ENCODE assay signal across 27 mouse cellular contexts in genomic region chr6:55448976-55449678, GRCm38 (mm10). TPM values are rescaled to one million over a fixed set of nuclear protein-coding genes. Genes with fewer than 3 reads are reported as not detected.
DNase-seq lines count a peak whose midpoint lies in the region; ATAC-seq lines count a peak whose summit lies in the region.
"Had no signal": no experiment of that assay in that cellular context is flagged by ENCODE, and none has a peak within 500 bp of the region (broad histone marks: within the 10 kb centered on the region; RNA-seq: fewer than 3 reads in every experiment).

No protein-coding gene starts in this region.

- H3K9ac ChIP-seq in neural tube, embryonic 11.5 days (ENCODE audit: low read length), result no peak overlapping the region
- H3K9ac ChIP-seq: embryonic facial prominence, embryonic 12.5 days; forebrain, embryonic 12.5 days; heart, embryonic 13.5 days; hindbrain, embryonic 12.5 days; intestine, embryonic 15.5 days had no signal

- 65% methylated on average over 8 of the region's 8 CpGs for WGBS in heart, embryonic 10.5 days
- 77% methylated on average over 8 of the region's 8 CpGs for WGBS in neural tube, embryonic 11.5 days

- no peaks in the 10 kb centered on the region for H3K9me3 ChIP-seq in heart, embryonic 10.5 days
- no peaks in the 10 kb centered on the region for H3K9me3 ChIP-seq in neural tube, embryonic 11.5 days (ENCODE audit: control insufficient read depth, low read length)
- H3K9me3 ChIP-seq: embryonic facial prominence, embryonic 12.5 days; forebrain, embryonic 12.5 days; heart, embryonic 13.5 days; hindbrain, embryonic 12.5 days; intestine, embryonic 15.5 days had no signal

- DNase-seq in adrenal gland, postnatal 14 days, result peak; percentile 15
- no peak for DNase-seq in adrenal gland, postnatal 10 days
- peak; percentile 62 for DNase-seq in heart, adult 11 months
- no peak for DNase-seq in heart, embryonic 10.5 days (ENCODE audit: low spot score)
- DNase-seq in neural tube, embryonic 11.5 days (ENCODE audit: low spot score), result peak; percentile 8
- no peak for DNase-seq in neural tube, embryonic 10.5 days (ENCODE audit: extremely low spot score, low spot score)
- DNase-seq in urinary bladder, postnatal 14 days (ENCODE audit: low spot score), result no peak
- DNase-seq: cerebellum, adult 18-20 months; cerebellum, adult 9-10 months; gastrocnemius, adult 2 months; gastrocnemius, postnatal 14 days; heart, adult 18-20 months; heart, postnatal 14 days; heart, postnatal 4 days; kidney, adult 11 months; kidney, adult 8-10 months had no signal

- no peak overlapping the region for H3K4me2 ChIP-seq in neural tube, embryonic 11.5 days (ENCODE audit: low read depth)
- H3K4me2 ChIP-seq: embryonic facial prominence, embryonic 12.5 days; forebrain, embryonic 12.5 days; heart, embryonic 13.5 days; hindbrain, embryonic 12.5 days; intestine, embryonic 15.5 days had no signal

- no peak overlapping the region for H3K27ac ChIP-seq in heart, embryonic 10.5 days
- no peak overlapping the region for H3K27ac ChIP-seq in neural tube, embryonic 11.5 days (ENCODE audit: low read depth, low read length)
- H3K27ac ChIP-seq: embryonic facial prominence, embryonic 12.5 days; forebrain, embryonic 12.5 days; gastrocnemius, adult 2 months; heart, embryonic 13.5 days; hindbrain, embryonic 12.5 days; intestine, embryonic 15.5 days had no signal

- ATAC-seq in neural tube, embryonic 11.5 days (ENCODE audit: insufficient read depth, low FRiP score, low TSS enrichment), result no peak
- ATAC-seq: activated CD4-positive, CD25-positive, alpha-beta regulatory T cell, adult 4 months; CD4-positive, CD25-positive, alpha-beta regulatory T cell, adult 4 months; forebrain, embryonic 16.5 days; hindbrain, embryonic 16.5 days; intestine, embryonic 15.5 days had no signal

- peaks cover 85% of the 10 kb centered on the region for H3K27me3 ChIP-seq in heart, embryonic 10.5 days (ENCODE audit: insufficient read depth, poor library complexity, severe bottlenecking)
- peaks cover 12% of the 10 kb centered on the region; the same call in 1 of the 2 replicates for H3K27me3 ChIP-seq in neural tube, embryonic 11.5 days (ENCODE audit: control insufficient read depth, insufficient read depth, low read length)

- H3K36me3 ChIP-seq in heart, embryonic 10.5 days, result no peaks in the 10 kb centered on the region
- no peaks in the 10 kb centered on the region for H3K36me3 ChIP-seq in neural tube, embryonic 11.5 days (ENCODE audit: control insufficient read depth, insufficient read depth, low read length)
- H3K36me3 ChIP-seq: embryonic facial prominence, embryonic 12.5 days; forebrain, embryonic 12.5 days; heart, embryonic 13.5 days; hindbrain, embryonic 12.5 days; intestine, embryonic 15.5 days had no signal

- H3K4me3 ChIP-seq in heart, embryonic 10.5 days, result no peak overlapping the region
- H3K4me3 ChIP-seq in neural tube, embryonic 11.5 days (ENCODE audit: low read depth, low read length), result no peak overlapping the region
- H3K4me3 ChIP-seq: embryonic facial prominence, embryonic 12.5 days; erythroblast, embryonic 14.5 days; forebrain, embryonic 12.5 days; gastrocnemius, adult 2 months; heart, embryonic 13.5 days; hindbrain, embryonic 12.5 days; intestine, embryonic 15.5 days had no signal

- peaks cover 16% of the 10 kb centered on the region for H3K4me1 ChIP-seq in heart, embryonic 10.5 days
- peaks cover 14% of the 10 kb centered on the region for H3K4me1 ChIP-seq in neural tube, embryonic 11.5 days (ENCODE audit: control insufficient read depth, insufficient read depth, low read length)

RNA-seq across cellular contexts. Expression of gene Adcyap1r1, which starts 2.7 kb away (rescaled TPM):
- 29.5 and 37.0 TPM in 2 replicates for total RNA-seq in adrenal gland, postnatal 14 days (2021)
- total RNA-seq in adrenal gland, postnatal 10 days (2021), result 10 to 100 TPM; 28.8 to 37.0 TPM
- polyA plus RNA-seq in heart, embryonic 10.5 days (2016; fragmentation: Nextera tagmentation; extraction: Ambion mirVana), result 1.3 and 1.8 TPM in 2 replicates
- polyA plus RNA-seq in neural tube, embryonic 11.5 days (2014; fragmentation: Nextera tagmentation; extraction: Ambion mirVana), result 18.1 and 18.3 TPM in 2 replicates
- total RNA-seq: MEL had no signal
- polyA plus RNA-seq: activated CD4-positive, CD25-positive, alpha-beta regulatory T cell, adult 4 months; CD4-positive, CD25-positive, alpha-beta regulatory T cell, adult 4 months; erythroblast, embryonic 14.5 days had no signal

Comparison
In these comparisons a context has a peak if more than half of its experiments do, and no peak if none do; other contexts are left out.
1. DNase-seq: peak in adrenal gland, postnatal 14 days (single experiment), heart, adult 11 months (single experiment) and neural tube, embryonic 11.5 days (single experiment); none in adrenal gland, postnatal 10 days (single experiment), heart, embryonic 10.5 days (single experiment), neural tube, embryonic 10.5 days (single experiment) and urinary bladder, postnatal 14 days (single experiment).